Mouse (Mus musculus) kidney, postnatal 14 days (tissue): ENCODE measurements around the gene Pttg1ip.

Experiments used
- DNase-seq: peaks from one replicate; pipeline ENCODE4 v3.0.0; 2022; ENCODE audit warnings: mixed read lengths

Pttg1ip gene

GRCm38 (mm10) chr10:77569973-77570658 is 11.4 kb upstream of the Pttg1ip start:
- DNase-seq, result peak; percentile 65

DNA sequence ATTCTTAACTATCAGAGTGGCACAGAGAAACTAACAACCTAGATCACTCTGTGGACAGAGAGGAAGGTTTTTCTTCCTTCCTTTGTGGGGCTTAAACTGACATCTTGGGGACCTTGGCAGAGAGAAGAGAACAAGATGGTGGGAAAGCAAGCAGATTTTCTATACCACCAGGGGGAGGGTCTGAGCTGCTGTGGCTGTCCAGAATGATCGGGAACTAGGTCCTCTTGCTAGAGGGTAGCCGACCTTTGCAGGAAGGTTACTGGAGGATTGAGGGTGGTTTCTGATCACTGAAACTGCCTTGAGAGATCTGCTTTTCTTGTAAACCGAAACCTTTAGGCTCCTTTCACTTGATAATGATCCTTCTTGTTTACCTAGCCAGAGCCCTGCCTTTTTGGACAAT is 9.3 kb upstream of the Pttg1ip start:
- no peak for DNase-seq

- DNase-seq, result no peak
Measured at GRCm38 (mm10) chr10:77573162-77573561, 8.4 kb upstream of the Pttg1ip start.

GRCm38 (mm10) chr10:77580027-77580920 is 1.2 kb upstream of the Pttg1ip start:
- no peak for DNase-seq

DNA sequence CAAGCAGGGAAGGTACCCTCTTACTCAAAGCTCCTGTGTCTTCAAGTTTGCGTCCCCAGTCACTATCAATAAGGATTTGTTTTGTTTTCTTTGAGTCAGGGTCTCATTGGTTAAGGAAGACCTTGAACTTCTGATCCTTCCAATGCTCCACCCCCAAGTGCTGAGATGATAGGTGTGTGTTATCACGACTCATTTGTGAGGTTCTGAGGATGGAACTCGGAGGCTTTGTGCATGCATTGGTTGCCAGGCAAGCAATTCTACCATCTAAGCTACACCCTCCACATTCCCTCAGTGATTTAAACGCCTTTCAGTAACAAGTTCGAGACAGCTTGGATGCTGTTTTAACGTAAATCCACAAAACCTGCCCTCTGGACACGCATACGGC is 505 bp upstream of the Pttg1ip start:
- no peak for DNase-seq

GRCm38 (mm10) chr10:77582285-77582618 is 732 bp downstream of the Pttg1ip start:
- no peak for DNase-seq

- peak; percentile 61 for DNase-seq
Measured at GRCm38 (mm10) chr10:77583795-77584422, 2.4 kb downstream of the Pttg1ip start.

DNA sequence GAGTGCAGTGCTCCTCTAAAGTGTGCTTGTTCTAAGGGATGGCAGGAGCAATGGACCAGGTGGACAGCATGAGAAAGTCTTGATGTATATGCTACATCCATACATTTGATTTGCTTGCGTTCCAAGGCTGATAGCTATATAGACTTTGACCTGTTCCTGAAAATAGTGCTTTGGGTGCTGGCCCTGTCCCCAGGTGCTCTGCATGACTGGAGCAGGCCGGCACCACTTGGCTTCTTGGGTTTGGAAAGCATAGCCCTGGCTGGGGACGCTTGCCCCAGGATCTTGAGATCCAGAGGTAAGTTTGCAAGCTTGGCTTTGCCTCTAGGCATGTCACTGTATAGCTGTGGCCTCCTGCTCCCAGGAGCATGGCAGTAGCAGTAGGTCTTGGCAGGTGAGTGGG is 5.1 kb downstream of the Pttg1ip start:
- no peak for DNase-seq

GRCm38 (mm10) chr10:77587091-77587775 is 5.7 kb downstream of the Pttg1ip start:
- DNase-seq, result peak; percentile 51

GRCm38 (mm10) chr10:77588036-77588435 is 6.5 kb downstream of the Pttg1ip start:
- DNase-seq, result no peak

- DNase-seq, result no peak
Measured at GRCm38 (mm10) chr10:77589117-77589516, 7.6 kb downstream of the Pttg1ip start.

DNA sequence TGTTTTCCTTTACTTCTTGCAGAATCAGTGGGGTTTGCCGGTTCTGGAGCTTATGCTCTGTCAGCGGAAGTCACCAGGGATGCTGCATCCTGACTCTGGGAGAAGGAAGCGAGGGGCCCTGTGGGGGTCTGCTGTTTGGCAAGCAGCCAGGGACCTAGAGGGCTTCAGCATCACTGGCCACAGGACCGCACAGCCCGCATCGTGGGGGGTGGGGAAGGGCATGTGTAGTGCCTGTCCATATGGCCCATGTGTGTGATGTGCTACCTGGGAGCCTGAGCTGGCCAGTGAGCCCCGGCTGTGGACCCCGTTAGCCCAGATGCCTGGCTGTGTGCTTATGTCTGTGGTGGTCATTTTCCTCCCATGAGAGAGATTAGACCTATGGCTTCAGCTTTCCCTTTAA is 8.2 kb downstream of the Pttg1ip start:
- no peak for DNase-seq

DNA sequence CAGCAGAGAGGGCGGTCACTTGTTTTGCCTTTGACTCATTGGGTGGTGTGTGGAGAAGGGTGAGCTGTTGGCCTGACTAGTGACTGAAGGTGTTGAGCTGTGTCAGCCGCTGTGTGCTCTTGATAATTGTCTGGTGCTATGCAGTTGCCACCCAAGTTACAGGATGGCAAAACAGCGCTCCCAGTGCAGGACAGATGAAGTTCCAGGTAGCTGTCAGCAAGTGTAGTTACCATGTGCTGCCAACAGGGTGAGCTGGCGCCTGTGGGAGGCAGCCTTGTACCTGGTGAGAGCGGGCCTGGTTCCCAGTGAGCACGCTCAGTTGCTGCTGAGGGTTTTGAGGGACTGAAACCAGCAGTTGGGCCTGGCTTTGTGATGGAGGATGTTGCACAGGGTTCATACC is 9.3 kb downstream of the Pttg1ip start:
- peak; percentile 67 for DNase-seq

GRCm38 (mm10) chr10:77591546-77591945 is 10.0 kb downstream of the Pttg1ip start:
- DNase-seq, result no peak

- no peak for DNase-seq
Measured at GRCm38 (mm10) chr10:77596060-77596459, 14.5 kb downstream of the Pttg1ip start.

- no peak for DNase-seq
Measured at GRCm38 (mm10) chr10:77603021-77603420, 21.5 kb downstream of the Pttg1ip start.

- no peak for DNase-seq
Measured at GRCm38 (mm10) chr10:77604111-77604510, 22.6 kb downstream of the Pttg1ip start.

DNA sequence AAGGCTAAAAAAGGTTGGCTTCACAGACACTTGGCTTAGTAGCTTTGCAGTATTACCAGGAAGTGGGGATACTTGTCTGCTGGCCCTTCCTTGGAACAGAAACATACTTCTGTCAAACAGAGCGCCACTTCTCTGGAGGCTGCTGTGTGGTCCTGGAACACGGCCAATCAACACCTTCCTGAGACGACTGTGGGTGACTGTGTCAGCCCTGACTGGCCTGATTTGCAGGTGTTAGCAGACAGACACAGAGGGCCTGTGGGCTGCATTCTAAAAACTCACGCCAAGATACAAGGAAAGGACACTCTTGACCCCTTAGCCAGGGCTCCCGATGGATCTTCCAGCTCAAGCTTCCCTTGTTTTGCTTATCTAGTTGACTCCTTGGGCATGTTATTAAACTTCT is 23.4 kb downstream of the Pttg1ip start:
- DNase-seq, result no peak

DNA sequence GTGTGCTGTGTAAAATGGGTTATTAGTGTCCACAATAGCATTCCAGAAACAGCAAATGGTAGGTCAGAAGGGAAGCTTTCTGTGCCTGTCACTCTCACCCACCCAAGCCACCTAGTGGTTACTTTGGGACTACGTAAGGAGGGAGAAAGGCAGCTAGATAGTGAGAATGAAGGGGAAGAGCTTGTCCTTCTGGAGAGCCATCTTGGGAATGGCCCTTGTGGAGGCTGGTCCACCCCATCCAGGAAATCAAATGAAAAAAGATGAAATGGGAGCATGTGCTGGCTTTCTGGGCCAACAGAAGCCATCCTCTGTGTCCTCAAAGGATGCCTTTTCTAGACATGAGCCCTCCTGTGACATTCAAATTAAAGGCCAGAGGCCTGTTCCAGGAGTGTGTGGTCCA is 23.8 kb downstream of the Pttg1ip start:
- peak; percentile 46 for DNase-seq

DNA sequence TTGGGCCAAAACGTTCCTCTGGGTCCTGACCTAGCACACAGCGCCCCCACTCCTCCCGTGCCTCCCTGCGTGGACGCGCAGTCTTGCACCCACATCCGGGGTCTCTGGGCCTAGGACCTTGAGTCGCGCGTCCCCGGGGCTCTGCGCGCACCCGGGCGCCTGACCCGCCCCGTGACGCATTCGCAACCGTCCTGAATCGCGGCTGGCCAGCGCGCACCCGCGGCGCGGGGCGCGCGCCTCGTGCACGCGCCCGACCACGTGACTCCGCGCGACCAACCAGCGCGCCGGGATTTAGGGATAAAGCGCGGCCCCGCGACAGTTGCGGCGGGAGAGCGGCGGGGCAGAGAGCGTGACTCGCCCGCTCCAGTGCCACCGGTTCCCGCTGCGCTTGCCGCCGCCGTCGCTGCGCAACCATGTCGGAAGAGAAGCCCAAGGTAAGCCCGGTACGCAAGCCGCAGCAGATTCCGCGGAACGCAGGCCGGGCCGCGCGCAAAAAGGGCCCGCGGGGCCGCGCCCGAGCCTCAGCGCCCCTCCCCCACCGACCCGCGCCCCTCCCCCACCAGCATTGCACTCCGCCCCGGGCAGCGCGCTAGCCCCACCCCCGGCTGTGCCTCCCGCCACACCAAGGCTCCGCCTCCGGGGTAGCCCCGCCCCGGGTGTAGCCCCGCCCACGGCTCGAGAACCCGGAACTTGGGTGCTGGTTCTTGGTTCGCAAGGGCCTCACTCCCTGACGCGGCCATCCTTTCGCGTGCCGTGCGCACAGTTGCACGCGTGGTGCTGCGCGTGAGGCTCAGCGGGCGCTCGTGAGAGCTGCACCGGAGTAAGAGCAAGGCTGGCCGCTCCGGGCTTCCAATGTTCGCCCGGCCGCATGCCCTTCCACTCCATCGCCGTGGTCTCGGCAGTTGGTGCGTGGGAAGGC is 24.6 kb downstream of the Pttg1ip start, which contains the start of the genes Sumo3 and Gm49325:
Gene Sumo3 (plus strand): TSS at position 190 of the 919 bp plus-strand sequence.
Gene Gm49325 (plus strand): TSS at position 290 of the 919 bp plus-strand sequence.
- peak; percentile 98 for DNase-seq

GRCm38 (mm10) chr10:77606855-77607254 is 25.3 kb downstream of the Pttg1ip start:
- peak; percentile 38 for DNase-seq

DNA sequence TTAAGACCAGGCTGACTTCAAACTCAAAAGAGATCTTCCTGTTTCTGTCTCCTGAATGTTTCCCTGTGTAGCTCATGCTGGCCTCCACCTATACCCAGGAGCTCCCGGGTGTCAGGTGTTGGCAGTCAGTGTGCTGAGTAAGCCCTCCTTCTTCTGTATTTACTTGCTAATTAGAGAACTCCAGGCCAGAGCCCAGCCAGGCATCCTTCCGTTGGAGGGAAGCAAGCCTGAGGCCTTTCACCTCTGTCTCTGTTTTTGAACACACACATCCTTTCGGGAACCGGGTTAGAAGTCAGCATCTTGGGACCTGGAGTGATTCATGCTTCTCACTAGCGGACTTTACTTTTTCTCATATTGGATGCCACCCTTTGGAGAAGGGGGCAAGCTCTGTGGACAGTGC is 25.9 kb downstream of the Pttg1ip start:
- peak; percentile 57 for DNase-seq
